8 mouse cellular contexts compared by ENCODE assay signal in genomic region chrX:99198532-99198931, GRCm38 (mm10).
DNase-seq lines count a peak whose midpoint lies in the region; ATAC-seq and TF ChIP-seq lines count a peak whose summit lies in the region.

No protein-coding gene starts in this region.

- no peak for TF ChIP-seq EP300 in lung, postnatal 0 days (IDR thresholded peaks at IDR 0.05)

- H3K4me3 ChIP-seq in cerebellum, adult 2 months (replicated peaks; ENCODE audit: insufficient read depth, low read depth, low read length): peak overlapping the region; percentile 34
- H3K4me3 ChIP-seq in lung, postnatal 0 days (ENCODE audit: low read depth, low read length): no peak overlapping the region
- no peak overlapping the region; the same call in 1 of the 2 replicates for H3K4me3 ChIP-seq in limb, embryonic 12.5 days (replicated peaks)
- H3K4me3 ChIP-seq in small intestine, adult 2 months (ENCODE audit: low read depth, low read length): peak overlapping the region; percentile 51

- no peaks in the 10 kb centered on the region for H3K36me3 ChIP-seq in lung, postnatal 0 days (ENCODE audit: insufficient read depth, low read length)
- no peaks in the 10 kb centered on the region for H3K36me3 ChIP-seq in limb, embryonic 12.5 days
- H3K36me3 ChIP-seq in small intestine, adult 2 months (ENCODE audit: control insufficient read depth, insufficient read depth, low read length): no peaks in the 10 kb centered on the region

- no peak for ATAC-seq in lung, postnatal 0 days
- 0 out of 2 replicates have a peak, but pooled peaks have one; percentile 11 for ATAC-seq in limb, embryonic 12.5 days (ENCODE audit: insufficient number of reproducible peaks, insufficient read depth, low FRiP score, low TSS enrichment, low read depth)

- H3K4me1 ChIP-seq in cerebellum, adult 2 months (ENCODE audit: control insufficient read depth, insufficient read depth, low read length): no peaks in the 10 kb centered on the region
- H3K4me1 ChIP-seq in lung, postnatal 0 days (ENCODE audit: insufficient read depth, low read depth, low read length): no peaks in the 10 kb centered on the region
- H3K4me1 ChIP-seq in limb, embryonic 12.5 days (replicated peaks): peaks cover 27% of the 10 kb centered on the region
- H3K4me1 ChIP-seq in small intestine, adult 2 months (ENCODE audit: control insufficient read depth, insufficient read depth, insufficient read length, low read length): 0 out of 2 replicates have a peak, but pooled peaks cover 2% of the 10 kb centered on the region

- H3K9me3 ChIP-seq in lung, postnatal 0 days (ENCODE audit: low read length): no peaks in the 10 kb centered on the region
- no peaks in the 10 kb centered on the region for H3K9me3 ChIP-seq in limb, embryonic 12.5 days

- no peak for DNase-seq in cerebellum, adult 2 months
- DNase-seq in cerebellum, adult 8-10 months: no peak
- no peak for DNase-seq in lung, postnatal 0 days (ENCODE audit: low spot score)
- no peak for DNase-seq in lung, postnatal 36 days
- no peak for DNase-seq in adrenal gland, postnatal 4 days (ENCODE audit: low spot score in 2 of 2)
- DNase-seq in frontal cortex, postnatal 36 days (ENCODE audit: low spot score in 2 of 2): no peak

- 33% methylated on average over 9 of the region's 9 CpGs for WGBS in cerebellum, adult 2 months
- WGBS in lung, postnatal 0 days: 32% methylated on average over 5 of the region's 9 CpGs
- WGBS in limb, embryonic 12.5 days: 28% methylated on average over 5 of the region's 9 CpGs
- WGBS in small intestine, adult 2 months: 37% methylated on average over 6 of the region's 9 CpGs

- TF ChIP-seq POLR2A in cerebellum, adult 2 months (IDR thresholded peaks at IDR 0.05; ENCODE audit: borderline replicate concordance, insufficient read depth, low read length): no peak
- TF ChIP-seq POLR2A in small intestine, adult 2 months (IDR thresholded peaks at IDR 0.05; ENCODE audit: low read depth, low read length): no peak

- H3K9ac ChIP-seq in lung, postnatal 0 days (replicated peaks; ENCODE audit: low read depth): no peak overlapping the region
- H3K9ac ChIP-seq in limb, embryonic 12.5 days (replicated peaks): peak overlapping the region; percentile 34; the same call in 1 of the 2 replicates

- no peak overlapping the region for H3K27ac ChIP-seq in cerebellum, adult 2 months (ENCODE audit: insufficient read depth, low read length)
- H3K27ac ChIP-seq in lung, postnatal 0 days (ENCODE audit: low read length): peak overlapping the region; percentile 60
- H3K27ac ChIP-seq in limb, embryonic 12.5 days: peak overlapping the region; percentile 90
- no peak overlapping the region for H3K27ac ChIP-seq in small intestine, adult 2 months (ENCODE audit: insufficient read depth, low read depth, low read length)

- TF ChIP-seq CTCF in cerebellum, adult 2 months (IDR thresholded peaks at IDR 0.05; ENCODE audit: borderline replicate concordance, insufficient read depth, low read depth, low read length): no peak
- no peak for TF ChIP-seq CTCF in lung, postnatal 0 days (IDR thresholded peaks at IDR 0.05)
- no peak for TF ChIP-seq CTCF in small intestine, adult 2 months (IDR thresholded peaks at IDR 0.05; ENCODE audit: extremely low read depth, insufficient read length, insufficient replicate concordance, low read depth, low read length)

- peak overlapping the region; percentile 45 for H3K4me2 ChIP-seq in lung, postnatal 0 days (replicated peaks; ENCODE audit: low read depth, low read length)
- H3K4me2 ChIP-seq in limb, embryonic 12.5 days: peak overlapping the region; percentile 47

- H3K27me3 ChIP-seq in cerebellum, adult 2 months (ENCODE audit: control insufficient read depth, insufficient read depth, low read length): no peaks in the 10 kb centered on the region
- H3K27me3 ChIP-seq in lung, postnatal 0 days (replicated peaks; ENCODE audit: insufficient read depth, low read length): no peaks in the 10 kb centered on the region
- peaks cover 77% of the 10 kb centered on the region for H3K27me3 ChIP-seq in limb, embryonic 12.5 days
- no peaks in the 10 kb centered on the region for H3K27me3 ChIP-seq in small intestine, adult 2 months (ENCODE audit: control insufficient read depth, insufficient read depth, low read length)

Comparison
In these comparisons a context has a peak if more than half of its experiments do, and no peak if none do; other contexts are left out.
1. H3K27ac ChIP-seq: peak in lung, postnatal 0 days (single experiment) and limb, embryonic 12.5 days (single experiment); none in cerebellum, adult 2 months (single experiment) and small intestine, adult 2 months (single experiment).
2. H3K4me3 ChIP-seq: peak in cerebellum, adult 2 months (single experiment) and small intestine, adult 2 months (single experiment); none in lung, postnatal 0 days (single experiment) and limb, embryonic 12.5 days (single experiment).